Mouse (Mus musculus): ENCODE results near the gene Vmn1r85.
A peak's percentile ranks its signal among the peaks of the same experiment; 100 is the strongest.

Gene Vmn1r85

GRCm38 (mm10) chr7:13037901-13038555 is 56.9 kb downstream of the Vmn1r85 start, which contains the start of gene Ube2m:
Gene Ube2m, minus strand, starts transcription at chr7:13038275.
- DNase-seq (ENCODE audit: low spot score): peak; percentile 99

GRCm38 (mm10) chr7:13037366-13037765 is 57.6 kb downstream of the Vmn1r85 start:
- DNase-seq (ENCODE audit: low spot score): peak; percentile 76

- no peak for DNase-seq (ENCODE audit: low spot score)
These were observed 58.2 kb downstream of the Vmn1r85 start for GRCm38 (mm10) chr7:13036806-13037205.

- DNase-seq (ENCODE audit: low spot score): no peak
These were observed 59.6 kb downstream of the Vmn1r85 start for GRCm38 (mm10) chr7:13035211-13035855.

- peak; percentile 98 for DNase-seq (ENCODE audit: low spot score)
These were observed 60.6 kb downstream of the Vmn1r85 start, which contains the start of gene Chmp2a for GRCm38 (mm10) chr7:13034148-13034977. Gene Chmp2a, minus strand, starts transcription at chr7:13034807.

GRCm38 (mm10) chr7:13033451-13034147 is 61.4 kb downstream of the Vmn1r85 start:
- no peak for DNase-seq (ENCODE audit: low spot score)

Data from testis, postnatal 10 days (tissue).